Mouse (Mus musculus): ENCODE results near the gene Galnt9. TPM values are rescaled to one million over a fixed set of nuclear protein-coding genes. Genes with fewer than 3 reads are reported as not detected.
A peak's percentile ranks its signal among the peaks of the same experiment; 100 is the strongest.

Galnt9 gene
- polyA plus RNA-seq, 1 experiment, result 0.11 TPM

GRCm38 (mm10) chr5:110598298-110599095, 54.3 kb downstream of the Galnt9 start:
- Histone ChIP-seq H3K27me3 (ENCODE audit: control insufficient read depth, insufficient read depth, insufficient read length) (peaks cover 7% of the 10 kb centered on the region), H3K36me3 (ENCODE audit: control insufficient read depth, insufficient read depth) (no peaks in the 10 kb centered on the region), H3K4me2 (ENCODE audit: low read depth) (no peak overlapping the region), H3K79me2 (ENCODE audit: control insufficient read depth, insufficient read depth) (no peaks in the 10 kb centered on the region), H3ac (ENCODE audit: control insufficient read depth, insufficient read length) (no peak overlapping the region), H3K4me3 (no peak overlapping the region)
- TF ChIP-seq POLR2AphosphoS2 (IDR thresholded peaks at IDR 0.05; ENCODE audit: insufficient read length, low read depth), result no peak
- no peak for TF ChIP-seq REST (IDR thresholded peaks at IDR 0.05; ENCODE audit: insufficient read depth, insufficient read length)
- no peak for TF ChIP-seq MYOD1 (IDR thresholded peaks at IDR 0.05; ENCODE audit: control insufficient read depth in 1 of 3, insufficient read length in 2 of 3, low read depth in 2 of 3)
- no peak for TF ChIP-seq SRF (IDR thresholded peaks at IDR 0.05; ENCODE audit: control insufficient read depth, insufficient read length, low read depth)
- no peak for TF ChIP-seq E2F4 (IDR thresholded peaks at IDR 0.05; ENCODE audit: insufficient read depth)
- no peak for TF ChIP-seq MYOG (IDR thresholded peaks at IDR 0.05; ENCODE audit: control insufficient read depth in 1 of 3, insufficient read depth in 1 of 3, insufficient read length in 2 of 3, low read depth in 2 of 3)
- TF ChIP-seq USF1 (IDR thresholded peaks at IDR 0.05; ENCODE audit: low read depth), result no peak
- no peak for TF ChIP-seq CEBPB (IDR thresholded peaks at IDR 0.05; ENCODE audit: insufficient read depth, poor library complexity, severe bottlenecking)
- no peak for TF ChIP-seq TCF12 (IDR thresholded peaks at IDR 0.05; ENCODE audit: insufficient read depth, poor library complexity, severe bottlenecking)
- no peak for TF ChIP-seq POLR2A (IDR thresholded peaks at IDR 0.05; ENCODE audit: insufficient read length, low read depth)
- no peak for TF ChIP-seq MAX (IDR thresholded peaks at IDR 0.05; ENCODE audit: low read depth)
- no peak for TF ChIP-seq TCF3 (IDR thresholded peaks at IDR 0.05; ENCODE audit: insufficient read length, low read depth)

GRCm38 (mm10) chr5:110603016-110603685, 59.0 kb downstream of the Galnt9 start:
- Histone ChIP-seq H3K36me3 (ENCODE audit: control insufficient read depth, insufficient read depth) (no peaks in the 10 kb centered on the region), H3K4me3 (no peak overlapping the region), H3K79me2 (ENCODE audit: control insufficient read depth, insufficient read depth) (no peaks in the 10 kb centered on the region), H3K4me2 (ENCODE audit: low read depth) (no peak overlapping the region), H3ac (ENCODE audit: control insufficient read depth, insufficient read length) (no peak overlapping the region), H3K27me3 (ENCODE audit: control insufficient read depth, insufficient read depth, insufficient read length) (peaks cover 7% of the 10 kb centered on the region)
- TF ChIP-seq USF1 (IDR thresholded peaks at IDR 0.05; ENCODE audit: low read depth) (no peak), CEBPB (IDR thresholded peaks at IDR 0.05; ENCODE audit: insufficient read depth, poor library complexity, severe bottlenecking) (peak; percentile 94)

- Histone ChIP-seq H3K4me2 (ENCODE audit: low read depth) (no peak overlapping the region), H3K4me3 (no peak overlapping the region), H3K27me3 (ENCODE audit: control insufficient read depth, insufficient read depth, insufficient read length) (no peaks in the 10 kb centered on the region), H3K36me3 (ENCODE audit: control insufficient read depth, insufficient read depth) (no peaks in the 10 kb centered on the region), H3ac (ENCODE audit: control insufficient read depth, insufficient read length) (no peak overlapping the region), H3K79me2 (ENCODE audit: control insufficient read depth, insufficient read depth) (no peaks in the 10 kb centered on the region)
- TF ChIP-seq CEBPB (IDR thresholded peaks at IDR 0.05; ENCODE audit: insufficient read depth, poor library complexity, severe bottlenecking) (no peak), SRF (IDR thresholded peaks at IDR 0.05; ENCODE audit: control insufficient read depth, insufficient read length, low read depth) (no peak), POLR2A (IDR thresholded peaks at IDR 0.05; ENCODE audit: insufficient read length, low read depth) (no peak), TCF3 (IDR thresholded peaks at IDR 0.05; ENCODE audit: insufficient read length, low read depth) (no peak)
Observed at GRCm38 (mm10) chr5:110604311-110604710, 60.2 kb downstream of the Galnt9 start.

- H3K36me3 ChIP-seq (ENCODE audit: control insufficient read depth, insufficient read depth), result no peaks in the 10 kb centered on the region
- no peaks in the 10 kb centered on the region for H3K27me3 ChIP-seq (ENCODE audit: control insufficient read depth, insufficient read depth, insufficient read length)
- H3K79me2 ChIP-seq (ENCODE audit: control insufficient read depth, insufficient read depth), result no peaks in the 10 kb centered on the region
- H3ac ChIP-seq (ENCODE audit: control insufficient read depth, insufficient read length), result no peak overlapping the region
- no peak overlapping the region for H3K4me3 ChIP-seq
- TF ChIP-seq CEBPB (IDR thresholded peaks at IDR 0.05; ENCODE audit: insufficient read depth, poor library complexity, severe bottlenecking) (no peak), TCF3 (IDR thresholded peaks at IDR 0.05; ENCODE audit: insufficient read length, low read depth) (no peak), POLR2A (IDR thresholded peaks at IDR 0.05; ENCODE audit: insufficient read length, low read depth) (no peak), TCF12 (IDR thresholded peaks at IDR 0.05; ENCODE audit: insufficient read depth, poor library complexity, severe bottlenecking) (no peak), SRF (IDR thresholded peaks at IDR 0.05; ENCODE audit: control insufficient read depth, insufficient read length, low read depth) (no peak), USF1 (IDR thresholded peaks at IDR 0.05; ENCODE audit: low read depth) (no peak), MYOD1 (IDR thresholded peaks at IDR 0.05; ENCODE audit: control insufficient read depth in 1 of 3, insufficient read length in 2 of 3, low read depth in 2 of 3) (no peak), REST (IDR thresholded peaks at IDR 0.05; ENCODE audit: insufficient read depth, insufficient read length) (no peak), MYOG (IDR thresholded peaks at IDR 0.05; ENCODE audit: control insufficient read depth in 1 of 3, insufficient read depth in 1 of 3, insufficient read length in 2 of 3, low read depth in 2 of 3) (no peak), POLR2AphosphoS2 (IDR thresholded peaks at IDR 0.05; ENCODE audit: insufficient read length, low read depth) (no peak), E2F4 (IDR thresholded peaks at IDR 0.05; ENCODE audit: insufficient read depth) (no peak), MAX (IDR thresholded peaks at IDR 0.05; ENCODE audit: low read depth) (no peak)
- no peak overlapping the region for H3K4me2 ChIP-seq (ENCODE audit: low read depth)
Observed at GRCm38 (mm10) chr5:110605531-110606221, 61.5 kb downstream of the Galnt9 start.

Measured in myocyte (in vitro differentiated cells).